Mouse (Mus musculus) heart, adult 2 months (tissue): ENCODE measurements around the gene Fance.

ENCODE experiments used
- CTCF ChIP-seq: fragments of 200-600 bp; IDR thresholded peaks from 2 replicates; pipeline ENCODE4 v1.8.1; 2022; ENCODE audit warnings: antibody characterized with exemption, mild to moderate bottlenecking, moderate library complexity
- EP300 ChIP-seq: fragments of 200-500 bp; IDR thresholded peaks from 2 replicates; pipeline ENCODE4 v1.6.1; 2011; ENCODE audit warnings: low read depth, low read length, control low read depth; ENCODE audit not compliant: insufficient read depth
- POLR2A ChIP-seq: fragments of 200-500 bp; IDR thresholded peaks from 2 replicates; pipeline ENCODE4 v1.6.1; 2011; ENCODE audit warnings: mild to moderate bottlenecking, low read depth, low read length, control low read depth; ENCODE audit not compliant: insufficient read depth

GRCm38 (mm10) chr17:28315611-28316160 lies 2.4 kb downstream of the Fance start:
- TF ChIP-seq POLR2A (no peak), EP300 (no peak), CTCF (no peak)
